Mouse (Mus musculus): ENCODE measurements around the gene Arhgef3.

GRCm38 (mm10) chr14:27355937-27356336 is 241.2 kb downstream of the Arhgef3 start:
- TF ChIP-seq CTCF (IDR thresholded peaks at IDR 0.05; ENCODE audit: low read depth) = no peak
- no peak for TF ChIP-seq EP300 (IDR thresholded peaks at IDR 0.05; ENCODE audit: low read depth)
